Mouse (Mus musculus) lung, adult 2 months (tissue): Measurements from ENCODE around the gene Nrcam.

Source experiments
- CTCF ChIP-seq: fragments of 200-500 bp; IDR thresholded peaks from 2 replicates; pipeline ENCODE4 v1.5.1; 2011; ENCODE audit warnings: mild to moderate bottlenecking, low read length, control low read depth; ENCODE audit not compliant: insufficient read depth
- POLR2A ChIP-seq: fragments of 200-500 bp; IDR thresholded peaks from 2 replicates; pipeline ENCODE4 v1.6.1; 2011; ENCODE audit warnings: low read depth, mild to moderate bottlenecking, control low read depth, low read length, borderline replicate concordance; ENCODE audit errors: extremely low read depth

DNA sequence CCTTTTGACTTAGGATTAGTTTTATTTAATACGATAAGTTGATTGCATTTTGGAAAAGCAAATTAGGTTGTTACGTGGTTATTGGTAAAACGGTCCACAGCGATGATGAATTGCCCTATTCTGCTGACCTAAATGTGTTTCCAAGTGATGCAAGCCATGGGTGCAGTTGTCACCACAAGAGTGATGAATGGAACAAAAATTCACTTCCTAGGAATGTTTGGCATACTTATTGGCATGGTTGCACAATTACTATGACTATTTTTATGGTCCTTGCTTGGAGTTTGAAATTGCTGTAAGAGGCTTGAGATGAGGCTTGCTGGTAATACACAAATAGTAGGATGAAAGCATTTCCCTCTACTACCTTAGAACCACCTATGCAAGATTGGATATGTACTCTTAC lies 125.1 kb downstream of the Nrcam start:
- TF ChIP-seq POLR2A: no peak
- no peak for TF ChIP-seq CTCF
